Mouse (Mus musculus): ENCODE data around the gene Angptl2.

DNA sequence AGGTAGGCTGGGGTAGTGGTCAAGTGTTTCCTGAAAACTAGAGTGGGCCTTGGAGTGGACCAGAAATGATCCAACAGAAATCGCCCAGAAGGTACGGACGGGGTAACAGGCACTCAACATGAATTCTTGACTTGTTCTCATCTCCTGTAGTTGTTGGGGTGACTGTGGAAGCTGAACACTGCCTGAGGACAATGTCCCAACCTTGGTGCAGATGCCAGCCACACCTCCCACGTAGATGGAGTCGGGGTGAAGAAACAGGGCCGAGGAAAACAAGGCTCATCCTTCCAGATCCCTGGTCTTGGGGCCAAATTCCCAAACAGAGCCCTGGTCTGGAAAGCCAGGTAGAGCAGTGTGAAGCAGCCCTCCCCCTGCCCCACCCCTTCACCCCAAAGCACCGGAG lies 32.7 kb downstream of the Angptl2 start:
- TF ChIP-seq POLR2A (IDR thresholded peaks at IDR 0.05; ENCODE audit: borderline replicate concordance, extremely low read depth, insufficient read depth, insufficient read length, poor library complexity, severe bottlenecking): no peak
- TF ChIP-seq CTCF (IDR thresholded peaks at IDR 0.05; ENCODE audit: borderline replicate concordance, extremely low read depth, insufficient read depth, insufficient read length): no peak
